Mouse (Mus musculus): ENCODE results near the gene Magee2. TPM values are rescaled to one million over a fixed set of nuclear protein-coding genes. Genes with fewer than 3 reads are reported as not detected.
"Not testable (repeated sequence)": the region's sequence is repeated elsewhere in the genome, so short reads cannot be mapped to it uniquely, and the experiment has no call there.

Magee2 gene
- 3.5 and 3.6 TPM in 2 replicates for polyA plus RNA-seq (2015; fragmentation: Nextera tagmentation; extraction: Ambion mirVana)

- Histone ChIP-seq H3K27ac (no peak within 1 kb of the TSS), H3K36me3 (no peaks in the 10 kb centered on the region), H3K27me3 (peaks cover 62% of the 10 kb centered on the region), H3K9me3 (replicated peaks) (no peaks in the 10 kb centered on the region), H3K4me2 (peak within 1 kb of the TSS; percentile 67), H3K9ac (peak within 1 kb of the TSS; percentile 36; the same call in 1 of the 2 replicates), H3K4me1 (no peaks in the 10 kb centered on the region), H3K4me3 (replicated peaks) (peak within 1 kb of the TSS; percentile 49)
- WGBS, result 26% methylated on average over 37 of the region's 37 CpGs
- ATAC-seq (replicated peaks; ENCODE audit: low FRiP score), result peak; percentile 90
These were observed at the start of gene Magee2 for GRCm38 (mm10) chrX:104856751-104857341. TSS of gene Magee2 (minus strand) at chrX:104857267.

DNA sequence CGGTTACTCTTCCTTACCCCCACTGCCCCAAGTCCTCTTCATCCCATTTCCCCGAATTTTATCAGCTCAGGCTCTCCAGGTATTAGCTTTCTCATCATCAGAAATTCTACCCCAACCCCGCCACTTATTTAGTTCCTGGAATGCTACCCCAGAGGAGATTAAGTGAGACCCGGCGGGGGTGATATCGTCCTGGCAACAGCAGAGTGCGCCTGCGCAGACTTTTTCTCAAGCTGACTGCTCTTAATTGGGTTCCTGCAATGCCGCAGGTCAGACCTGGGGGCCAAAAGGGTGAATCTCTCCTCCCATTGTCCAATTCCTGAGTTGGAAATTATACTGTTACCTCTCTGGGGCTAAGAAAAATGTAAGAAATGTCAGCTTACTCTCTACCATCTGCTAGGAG, 3.5 kb downstream of the Magee2 start:
- H3K9me3 ChIP-seq (replicated peaks), result no peaks in the 10 kb centered on the region
- WGBS, result 39% methylated on average over 9 of the region's 9 CpGs
- H3K4me3 ChIP-seq (replicated peaks), result no peak overlapping the region
- H3K4me1 ChIP-seq, result no peaks in the 10 kb centered on the region
- H3K9ac ChIP-seq, result no peak overlapping the region
- H3K27me3 ChIP-seq, result peaks cover 61% of the 10 kb centered on the region
- no peak for ATAC-seq (replicated peaks; ENCODE audit: low FRiP score)
- no peak overlapping the region for H3K4me2 ChIP-seq
- no peak overlapping the region for H3K27ac ChIP-seq
- H3K36me3 ChIP-seq, result no peaks in the 10 kb centered on the region

DNA sequence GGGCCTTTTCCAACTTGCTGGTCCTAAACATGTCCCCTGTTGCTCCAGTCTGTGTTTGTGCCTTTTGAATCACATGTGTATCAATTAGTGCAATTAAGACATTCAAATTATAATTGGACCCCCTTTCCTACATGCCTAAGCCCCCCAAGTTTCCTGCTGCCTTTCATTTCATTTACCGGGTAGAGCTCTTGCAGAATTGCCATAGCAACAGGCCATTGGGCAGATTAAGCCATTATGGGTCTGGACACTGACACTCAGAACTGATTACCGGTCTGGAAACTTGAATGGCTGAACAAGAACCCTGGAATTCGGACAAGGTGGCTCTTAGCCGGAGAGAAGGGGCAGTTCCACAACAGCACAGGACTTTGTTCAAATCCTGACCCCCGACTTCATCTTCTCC, 39.5 kb downstream of the Magee2 start:
- not testable (repeated sequence) for H3K4me1 ChIP-seq; H3K36me3 ChIP-seq; H3K9ac ChIP-seq; H3K27me3 ChIP-seq; ATAC-seq (replicated peaks; ENCODE audit: low FRiP score); H3K4me2 ChIP-seq; H3K4me3 ChIP-seq (replicated peaks); H3K27ac ChIP-seq; H3K9me3 ChIP-seq (replicated peaks)
- WGBS, result 82% methylated on average over 4 of the region's 5 CpGs

DNA sequence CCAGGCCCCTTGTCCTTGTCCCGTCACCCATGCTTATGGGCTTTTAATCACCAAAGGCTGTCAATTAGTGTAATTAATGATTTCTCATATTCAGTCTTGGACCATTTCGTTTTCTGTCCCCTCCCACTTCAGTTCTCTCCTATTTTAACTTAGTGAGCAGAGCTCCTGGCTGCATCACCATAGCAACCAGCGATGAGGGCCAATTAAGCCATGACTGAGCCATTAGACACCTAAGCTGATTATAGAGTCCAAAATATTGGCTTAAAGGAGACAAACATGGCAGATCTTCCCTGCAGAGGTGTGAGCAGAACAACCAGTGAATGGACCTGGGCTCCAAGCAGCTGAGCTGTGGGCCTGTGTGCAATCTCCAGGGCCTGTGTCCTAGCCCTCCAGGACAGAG, 40.1 kb downstream of the Magee2 start:
- H3K27ac ChIP-seq; ATAC-seq (replicated peaks; ENCODE audit: low FRiP score); H3K9me3 ChIP-seq (replicated peaks); H3K4me1 ChIP-seq; H3K4me3 ChIP-seq (replicated peaks); H3K4me2 ChIP-seq; H3K9ac ChIP-seq; H3K36me3 ChIP-seq; H3K27me3 ChIP-seq: not testable (repeated sequence)
- 69% methylated on average over 1 of the region's 3 CpGs for WGBS

DNA sequence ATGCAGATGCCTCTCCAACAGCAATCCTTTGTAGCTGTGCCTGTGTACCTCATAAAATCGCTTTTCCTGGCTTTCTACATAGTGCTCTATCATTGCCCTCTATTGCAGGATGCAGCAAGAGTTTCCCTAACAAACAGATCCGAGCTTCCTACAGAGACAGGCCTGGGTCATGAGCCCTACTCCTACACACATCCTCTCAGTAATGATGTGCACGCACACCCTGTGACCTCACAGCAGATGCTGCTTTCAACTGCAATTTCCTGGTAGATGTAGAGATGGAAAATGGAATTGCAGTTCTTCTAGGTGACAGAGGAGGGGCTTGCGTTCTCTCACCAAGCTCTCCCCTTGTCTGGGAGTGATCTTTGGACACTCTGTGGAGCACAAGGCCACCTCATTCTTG, 43.4 kb downstream of the Magee2 start:
- not testable (repeated sequence) for H3K36me3 ChIP-seq; H3K4me1 ChIP-seq; H3K9me3 ChIP-seq (replicated peaks); H3K4me3 ChIP-seq (replicated peaks); H3K9ac ChIP-seq; H3K27ac ChIP-seq; H3K4me2 ChIP-seq; H3K27me3 ChIP-seq; ATAC-seq (replicated peaks; ENCODE audit: low FRiP score)
- 58% methylated on average over 4 of the region's 4 CpGs for WGBS

Other genes starting within 250 kb of the Magee2 start
- gene Zdhhc15, start 186.2 kb downstream of the Magee2 start, polyA plus RNA-seq (2015; fragmentation: Nextera tagmentation; extraction: Ambion mirVana), result 11.3 and 11.8 TPM in 2 replicates
- gene Pbdc1, start 222.5 kb upstream of the Magee2 start, polyA plus RNA-seq (2015; fragmentation: Nextera tagmentation; extraction: Ambion mirVana), result 64.1 and 67.8 TPM in 2 replicates

All from kidney, embryonic 15.5 days (tissue).